Mouse (Mus musculus) neural tube, embryonic 12.5 days (tissue): Measurements from ENCODE around the gene Serpina9. TPM values are rescaled to one million over a fixed set of nuclear protein-coding genes. Genes with fewer than 3 reads are reported as not detected.

Experiments
- ATAC-seq: fragments of 200-750 bp; cut with Nextera tagmentation; 2 replicates; pipeline ENCODE4 v1.8.0; 2017; ENCODE audit warnings: low read depth, mild to moderate bottlenecking, moderate TSS enrichment, moderate library complexity; ENCODE audit not compliant: low FRiP score
- H3K27ac ChIP-seq: fragments of 300-500 bp; sonication (generic); 2 replicates; pipeline ENCODE4 v1.5.1; 2016
- H3K27me3 ChIP-seq: fragments of 300-500 bp; sonication (generic); replicated peaks from 2 replicates; pipeline ENCODE4 v1.6.1; 2016; ENCODE audit warnings: mild to moderate bottlenecking
- H3K36me3 ChIP-seq: fragments of 300-500 bp; sonication (generic); 2 replicates; pipeline ENCODE4 v1.6.1; 2016; ENCODE audit warnings: mild to moderate bottlenecking
- H3K4me1 ChIP-seq: fragments of 300-500 bp; sonication (generic); 2 replicates; pipeline ENCODE4 v1.6.1; 2016
- H3K4me2 ChIP-seq: fragments of 300-500 bp; sonication (generic); replicated peaks from 2 replicates; pipeline ENCODE4 v1.6.1; 2016; ENCODE audit warnings: mild to moderate bottlenecking
- H3K4me3 ChIP-seq: fragments of 300-500 bp; sonication (generic); 2 replicates; pipeline ENCODE4 v1.5.1; 2016
- H3K9ac ChIP-seq: fragments of 300-500 bp; sonication (generic); 2 replicates; pipeline ENCODE4 v1.6.1; 2016; ENCODE audit warnings: mild to moderate bottlenecking
- H3K9me3 ChIP-seq: fragments of 300-500 bp; sonication (generic); 2 replicates; pipeline ENCODE4 v1.6.1; 2016; ENCODE audit warnings: mild to moderate bottlenecking
- WGBS: fragments of 180-500 bp; shearing (Covaris S2); methylation state at CpG from one replicate; pipeline ENCODE4 v1.1.7; 2016; 5-methylcytosine and 5-hydroxymethylcytosine counted together
- polyA plus RNA-seq: library from polyadenylated mRNA; unstranded; fragments of >200 nt; fragmentation: Nextera tagmentation; extraction: Ambion mirVana; gene quantifications from 2 replicates; pipeline ENCODE4 v1.2.1, GENCODE M21; 2016

Gene Serpina9
- polyA plus RNA-seq = not detected in 2 replicates

GRCm38 (mm10) chr12:104013620-104014019 lies at the start of gene Serpina9:
TSS of gene Serpina9 (minus strand) at chr12:104013755.
- WGBS = 84% methylated on average over 6 of the region's 6 CpGs
- H3K27ac ChIP-seq = no peak within 1 kb of the TSS

GRCm38 (mm10) chr12:104061862-104062261 lies 48.3 kb upstream of the Serpina9 start:
- Histone ChIP-seq H3K27me3 (no peaks in the 10 kb centered on the region), H3K4me2 (no peak overlapping the region), H3K9me3 (no peaks in the 10 kb centered on the region), H3K27ac (no peak overlapping the region), H3K36me3 (no peaks in the 10 kb centered on the region), H3K9ac (no peak overlapping the region), H3K4me1 (no peaks in the 10 kb centered on the region), H3K4me3 (no peak overlapping the region)
- no peak for ATAC-seq
- WGBS = 44% methylated on average over 2 of the region's 2 CpGs

More at GRCm38 (mm10) chr12:104013620-104014019, at the start of gene Serpina9:
- H3K4me3 ChIP-seq = no peak within 1 kb of the TSS
- H3K9ac ChIP-seq = no peak within 1 kb of the TSS
- H3K4me2 ChIP-seq = no peak within 1 kb of the TSS
- H3K27me3 ChIP-seq = no peaks in the 10 kb centered on the region
- no peaks in the 10 kb centered on the region for H3K36me3 ChIP-seq
- no peak for ATAC-seq
- H3K9me3 ChIP-seq = peaks cover 7% of the 10 kb centered on the region; the same call in 1 of the 2 replicates
- H3K4me1 ChIP-seq = no peaks in the 10 kb centered on the region

- H3K27ac ChIP-seq = no peak overlapping the region
- H3K4me2 ChIP-seq = no peak overlapping the region
- H3K9me3 ChIP-seq = no peaks in the 10 kb centered on the region
- H3K9ac ChIP-seq = no peak overlapping the region
- H3K4me3 ChIP-seq = no peak overlapping the region
- no peaks in the 10 kb centered on the region for H3K27me3 ChIP-seq
- 87% methylated on average over 6 of the region's 6 CpGs for WGBS
- no peaks in the 10 kb centered on the region for H3K4me1 ChIP-seq
- no peaks in the 10 kb centered on the region for H3K36me3 ChIP-seq
- ATAC-seq = no peak
These were observed 46.6 kb upstream of the Serpina9 start for GRCm38 (mm10) chr12:104060126-104060525.

- Histone ChIP-seq H3K27me3 (no peaks in the 10 kb centered on the region), H3K36me3 (no peaks in the 10 kb centered on the region), H3K27ac (no peak overlapping the region), H3K4me3 (no peak overlapping the region), H3K9me3 (no peaks in the 10 kb centered on the region), H3K4me2 (no peak overlapping the region), H3K4me1 (no peaks in the 10 kb centered on the region), H3K9ac (no peak overlapping the region)
- 88% methylated on average over 7 of the region's 7 CpGs for WGBS
- no peak for ATAC-seq
These were observed 44.0 kb upstream of the Serpina9 start for GRCm38 (mm10) chr12:104057531-104057930.

GRCm38 (mm10) chr12:104057050-104057449 lies 43.5 kb upstream of the Serpina9 start:
- Histone ChIP-seq H3K36me3 (no peaks in the 10 kb centered on the region), H3K4me3 (no peak overlapping the region), H3K4me1 (no peaks in the 10 kb centered on the region), H3K9ac (no peak overlapping the region), H3K4me2 (no peak overlapping the region), H3K9me3 (no peaks in the 10 kb centered on the region), H3K27ac (no peak overlapping the region), H3K27me3 (no peaks in the 10 kb centered on the region)
- no peak for ATAC-seq
- WGBS = 62% methylated on average over 4 of the region's 4 CpGs

- H3K27me3 ChIP-seq = no peaks in the 10 kb centered on the region
- 87% methylated on average over 8 of the region's 8 CpGs for WGBS
These were observed 42.2 kb upstream of the Serpina9 start for GRCm38 (mm10) chr12:104055755-104056154.

GRCm38 (mm10) chr12:104053995-104054394 lies 40.4 kb upstream of the Serpina9 start:
- no peak for ATAC-seq
- no peaks in the 10 kb centered on the region for H3K36me3 ChIP-seq
- H3K9ac ChIP-seq = no peak overlapping the region
- no peak overlapping the region for H3K4me3 ChIP-seq
- no peaks in the 10 kb centered on the region for H3K27me3 ChIP-seq
- no peaks in the 10 kb centered on the region for H3K4me1 ChIP-seq
- H3K9me3 ChIP-seq = no peaks in the 10 kb centered on the region
- H3K27ac ChIP-seq = no peak overlapping the region
- 60% methylated on average over 1 of the region's 1 CpGs for WGBS
- H3K4me2 ChIP-seq = no peak overlapping the region

More at GRCm38 (mm10) chr12:104055755-104056154, 42.2 kb upstream of the Serpina9 start:
- Histone ChIP-seq H3K9me3 (no peaks in the 10 kb centered on the region), H3K9ac (no peak overlapping the region), H3K27ac (no peak overlapping the region), H3K36me3 (no peaks in the 10 kb centered on the region), H3K4me3 (no peak overlapping the region), H3K4me1 (no peaks in the 10 kb centered on the region), H3K4me2 (no peak overlapping the region)
- ATAC-seq = no peak

- H3K9me3 ChIP-seq = no peaks in the 10 kb centered on the region
- ATAC-seq = no peak
- no peaks in the 10 kb centered on the region for H3K27me3 ChIP-seq
- H3K9ac ChIP-seq = no peak overlapping the region
- no peak overlapping the region for H3K4me3 ChIP-seq
- H3K27ac ChIP-seq = no peak overlapping the region
- no peak overlapping the region for H3K4me2 ChIP-seq
- no peaks in the 10 kb centered on the region for H3K36me3 ChIP-seq
- H3K4me1 ChIP-seq = no peaks in the 10 kb centered on the region
- WGBS = 90% methylated on average over 8 of the region's 8 CpGs
These were observed 32.2 kb upstream of the Serpina9 start for GRCm38 (mm10) chr12:104045713-104046112.

GRCm38 (mm10) chr12:104044343-104044742 lies 30.8 kb upstream of the Serpina9 start, which contains the start of gene Serpina12:
TSS of gene Serpina12 (minus strand) at chr12:104044443.
- no peak for ATAC-seq
- Histone ChIP-seq H3K9me3 (no peaks in the 10 kb centered on the region), H3K9ac (no peak within 1 kb of the TSS), H3K36me3 (no peaks in the 10 kb centered on the region), H3K27me3 (no peaks in the 10 kb centered on the region), H3K4me3 (no peak within 1 kb of the TSS), H3K4me2 (no peak within 1 kb of the TSS), H3K27ac (no peak within 1 kb of the TSS), H3K4me1 (no peaks in the 10 kb centered on the region)
- 87% methylated on average over 7 of the region's 7 CpGs for WGBS

GRCm38 (mm10) chr12:104042753-104043152 lies 29.2 kb upstream of the Serpina9 start:
- H3K9ac ChIP-seq = no peak overlapping the region
- H3K4me1 ChIP-seq = no peaks in the 10 kb centered on the region
- no peaks in the 10 kb centered on the region for H3K36me3 ChIP-seq
- WGBS = 89% methylated on average over 2 of the region's 2 CpGs
- H3K9me3 ChIP-seq = no peaks in the 10 kb centered on the region
- no peak overlapping the region for H3K27ac ChIP-seq
- no peak overlapping the region for H3K4me2 ChIP-seq
- no peak for ATAC-seq
- no peaks in the 10 kb centered on the region for H3K27me3 ChIP-seq
- H3K4me3 ChIP-seq = no peak overlapping the region

- WGBS = 73% methylated on average over 6 of the region's 6 CpGs
- no peaks in the 10 kb centered on the region for H3K27me3 ChIP-seq
These were observed 27.8 kb upstream of the Serpina9 start for GRCm38 (mm10) chr12:104041401-104041800.

GRCm38 (mm10) chr12:104038181-104038580 lies 24.6 kb upstream of the Serpina9 start:
- no peaks in the 10 kb centered on the region for H3K36me3 ChIP-seq
- H3K27me3 ChIP-seq = no peaks in the 10 kb centered on the region
- WGBS = 93% methylated on average over 7 of the region's 7 CpGs
- no peaks in the 10 kb centered on the region for H3K4me1 ChIP-seq
- no peak for ATAC-seq
- no peak overlapping the region for H3K4me3 ChIP-seq
- no peak overlapping the region for H3K9ac ChIP-seq
- no peak overlapping the region for H3K4me2 ChIP-seq
- no peak overlapping the region for H3K27ac ChIP-seq
- H3K9me3 ChIP-seq = no peaks in the 10 kb centered on the region

More at GRCm38 (mm10) chr12:104041401-104041800, 27.8 kb upstream of the Serpina9 start:
- no peaks in the 10 kb centered on the region for H3K9me3 ChIP-seq
- H3K4me3 ChIP-seq = no peak overlapping the region
- ATAC-seq = no peak
- no peaks in the 10 kb centered on the region for H3K4me1 ChIP-seq
- no peak overlapping the region for H3K9ac ChIP-seq
- no peak overlapping the region for H3K27ac ChIP-seq
- H3K36me3 ChIP-seq = no peaks in the 10 kb centered on the region
- no peak overlapping the region for H3K4me2 ChIP-seq

GRCm38 (mm10) chr12:104033752-104034151 lies 20.2 kb upstream of the Serpina9 start:
- Histone ChIP-seq H3K9me3 (no peaks in the 10 kb centered on the region), H3K27ac (no peak overlapping the region), H3K4me1 (no peaks in the 10 kb centered on the region), H3K4me2 (no peak overlapping the region), H3K27me3 (no peaks in the 10 kb centered on the region), H3K4me3 (no peak overlapping the region), H3K36me3 (no peaks in the 10 kb centered on the region), H3K9ac (no peak overlapping the region)
- WGBS = 85% methylated on average over 1 of the region's 1 CpGs
- ATAC-seq = no peak
